Mouse (Mus musculus): Measurements from ENCODE around the gene Lrpprc. TPM values are rescaled to one million over a fixed set of nuclear protein-coding genes. Genes with fewer than 3 reads are reported as not detected.

Lrpprc gene
- polyA plus RNA-seq, 1 experiment from 2014 or later = 68.2 TPM

DNA sequence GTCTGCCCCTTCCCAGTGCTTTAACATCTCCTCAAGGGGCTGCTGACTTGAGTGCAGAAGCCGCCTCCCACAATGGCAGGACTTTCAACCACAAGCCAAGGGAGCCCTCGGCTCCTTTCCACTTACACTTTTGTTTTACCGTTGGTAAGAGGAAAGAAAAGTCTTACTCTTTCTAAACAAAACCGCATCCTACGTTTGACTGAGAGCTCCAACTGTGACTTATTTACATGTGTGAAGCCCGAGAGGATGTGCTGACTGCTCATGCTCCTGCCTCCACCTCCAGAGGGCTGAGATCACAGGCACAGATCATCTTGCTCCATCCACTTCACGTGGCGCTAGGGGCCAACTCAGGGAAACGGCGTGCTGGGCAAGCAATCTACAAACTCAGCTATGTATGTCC, 32.2 kb downstream of the Lrpprc start:
- no peak overlapping the region for H3K9ac ChIP-seq
- H3K4me1 ChIP-seq = peaks cover 9% of the 10 kb centered on the region
- H3K27me3 ChIP-seq (replicated peaks) = no peaks in the 10 kb centered on the region
- no peak overlapping the region for H3K4me2 ChIP-seq
- 73% methylated on average over 10 of the region's 10 CpGs for WGBS (ENCODE audit: insufficient replicate concordance)
- no peak for ATAC-seq
- no peak overlapping the region for H3K27ac ChIP-seq
- no peak overlapping the region for H3K4me3 ChIP-seq
- peaks cover 79% of the 10 kb centered on the region for H3K36me3 ChIP-seq
- no peaks in the 10 kb centered on the region for H3K9me3 ChIP-seq (replicated peaks)

DNA sequence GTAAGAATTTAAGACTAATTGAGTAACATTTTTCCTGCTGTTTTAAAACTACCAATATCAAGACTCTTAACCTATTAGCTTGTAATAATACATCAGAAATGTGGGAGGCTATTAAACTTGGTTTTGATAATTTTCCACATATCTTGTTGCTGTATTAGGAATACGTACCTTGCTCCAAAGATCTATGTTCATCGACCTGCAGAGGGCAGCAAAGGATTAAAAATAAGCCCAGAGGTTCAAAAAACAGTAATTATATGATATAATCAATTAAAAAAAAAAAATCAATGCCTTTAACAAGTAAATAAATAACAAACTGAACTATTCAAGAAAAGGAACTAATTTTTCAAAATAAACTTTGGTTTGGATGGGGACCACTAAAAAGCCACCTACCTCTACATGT, 34.5 kb downstream of the Lrpprc start:
- H3K4me2 ChIP-seq = no peak overlapping the region
- ATAC-seq = no peak
- H3K27ac ChIP-seq = no peak overlapping the region
- H3K4me1 ChIP-seq = peaks cover 9% of the 10 kb centered on the region
- H3K4me3 ChIP-seq = no peak overlapping the region
- H3K36me3 ChIP-seq = peaks cover 73% of the 10 kb centered on the region
- no peak overlapping the region for H3K9ac ChIP-seq
- H3K27me3 ChIP-seq (replicated peaks) = no peaks in the 10 kb centered on the region
- 65% methylated on average over 2 of the region's 2 CpGs for WGBS (ENCODE audit: insufficient replicate concordance)
- H3K9me3 ChIP-seq (replicated peaks) = no peaks in the 10 kb centered on the region

DNA sequence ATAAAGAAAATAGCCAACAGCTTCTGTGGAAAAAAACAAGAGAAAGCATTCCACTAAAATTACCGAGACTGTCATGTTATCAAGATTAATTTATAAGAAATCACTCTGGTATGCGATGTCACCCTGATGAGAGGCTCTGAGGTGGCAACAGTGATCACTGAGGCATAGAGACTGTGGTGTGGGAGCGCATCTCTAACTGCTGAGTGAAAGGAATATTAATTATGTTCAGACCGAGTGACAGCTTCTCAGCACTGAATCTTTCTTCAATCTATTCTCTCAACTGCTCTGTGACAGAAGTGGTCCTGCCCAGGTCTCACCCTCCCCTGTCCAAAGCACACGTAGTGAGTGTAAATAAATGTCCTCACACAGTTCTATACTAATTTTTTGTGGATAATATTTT, 37.1 kb downstream of the Lrpprc start:
- no peaks in the 10 kb centered on the region for H3K9me3 ChIP-seq (replicated peaks)
- WGBS (ENCODE audit: insufficient replicate concordance) = 77% methylated on average over 5 of the region's 5 CpGs
- H3K27ac ChIP-seq = no peak overlapping the region
- H3K4me2 ChIP-seq = no peak overlapping the region
- peaks cover 75% of the 10 kb centered on the region for H3K36me3 ChIP-seq
- H3K4me1 ChIP-seq = peaks cover 9% of the 10 kb centered on the region
- H3K27me3 ChIP-seq (replicated peaks) = no peaks in the 10 kb centered on the region
- no peak overlapping the region for H3K9ac ChIP-seq
- ATAC-seq = no peak
- no peak overlapping the region for H3K4me3 ChIP-seq

DNA sequence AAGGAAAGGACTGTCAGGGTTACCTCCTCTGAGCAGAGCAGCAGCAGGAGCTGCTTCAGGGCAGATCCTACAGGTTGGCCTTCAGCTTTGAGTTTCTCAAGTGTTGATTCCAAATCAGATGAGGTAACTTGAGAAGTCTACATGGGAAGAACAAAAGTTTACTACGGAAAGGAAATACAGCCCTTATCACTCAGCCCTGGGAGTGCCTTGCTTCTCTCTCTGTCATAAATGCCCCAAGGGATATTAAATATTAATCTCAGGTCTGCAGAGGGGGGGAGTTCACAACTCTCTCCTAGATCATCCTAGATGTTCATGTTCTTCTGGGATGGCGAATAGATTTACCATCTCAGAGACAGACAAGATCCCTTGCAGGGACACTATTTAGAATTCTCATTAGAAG, 38.3 kb downstream of the Lrpprc start:
- no peak overlapping the region for H3K4me3 ChIP-seq
- no peak overlapping the region for H3K4me2 ChIP-seq
- WGBS (ENCODE audit: insufficient replicate concordance) = 70% methylated on average over 2 of the region's 2 CpGs
- peaks cover 74% of the 10 kb centered on the region for H3K36me3 ChIP-seq
- H3K9me3 ChIP-seq (replicated peaks) = no peaks in the 10 kb centered on the region
- ATAC-seq = no peak
- H3K9ac ChIP-seq = no peak overlapping the region
- H3K27ac ChIP-seq = no peak overlapping the region
- peaks cover 9% of the 10 kb centered on the region for H3K4me1 ChIP-seq
- no peaks in the 10 kb centered on the region for H3K27me3 ChIP-seq (replicated peaks)

DNA sequence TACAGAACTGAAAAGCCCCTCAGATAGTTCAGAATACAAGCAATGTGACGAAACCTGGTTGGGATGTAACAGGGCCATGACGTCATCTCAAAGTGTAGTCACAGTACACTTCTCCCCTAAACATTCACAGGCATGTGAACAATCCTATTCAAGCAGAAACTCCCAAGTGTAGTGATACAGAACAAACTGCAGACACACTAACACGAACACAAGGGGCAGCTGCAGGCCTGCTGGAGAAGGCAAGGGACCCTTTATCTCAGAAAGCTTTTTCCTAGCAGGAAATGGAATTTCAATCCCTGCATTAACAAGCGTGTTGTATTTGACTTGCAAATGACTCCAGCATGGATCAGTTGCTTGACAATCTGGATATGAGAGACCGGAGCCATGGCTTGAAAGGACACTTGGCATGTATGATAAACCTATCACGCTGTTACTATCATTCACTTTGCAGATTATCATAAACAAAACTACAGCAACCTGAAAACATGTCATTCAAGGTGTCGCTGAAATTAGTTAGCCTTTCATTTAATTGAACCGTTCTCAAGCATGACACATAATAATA, 38.9 kb downstream of the Lrpprc start:
- no peak overlapping the region for H3K4me2 ChIP-seq
- H3K4me3 ChIP-seq = no peak overlapping the region
- no peaks in the 10 kb centered on the region for H3K9me3 ChIP-seq (replicated peaks)
- ATAC-seq = no peak
- H3K27ac ChIP-seq = no peak overlapping the region
- H3K27me3 ChIP-seq (replicated peaks) = no peaks in the 10 kb centered on the region
- H3K4me1 ChIP-seq = peaks cover 9% of the 10 kb centered on the region
- peaks cover 76% of the 10 kb centered on the region for H3K36me3 ChIP-seq
- 80% methylated on average over 8 of the region's 8 CpGs for WGBS (ENCODE audit: insufficient replicate concordance)
- no peak overlapping the region for H3K9ac ChIP-seq

DNA sequence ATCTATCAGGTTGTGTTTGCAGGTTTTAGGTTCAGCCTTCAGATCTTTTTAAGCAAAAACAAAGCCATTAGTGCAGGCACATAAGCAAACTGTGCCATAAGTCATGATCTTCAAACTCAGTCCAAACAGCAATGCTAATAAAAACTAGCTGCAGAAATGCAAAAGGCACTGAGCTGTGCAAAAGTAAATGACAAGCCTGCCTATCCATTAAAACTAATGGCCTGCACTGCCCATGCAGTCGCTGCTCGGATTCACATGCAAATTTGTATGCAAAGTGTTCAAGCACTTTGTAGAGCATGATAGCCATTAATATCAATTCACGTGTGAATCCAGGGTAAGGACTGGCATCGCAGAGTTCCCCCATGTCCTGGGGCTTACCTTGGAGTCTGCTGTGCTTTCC, 40.5 kb downstream of the Lrpprc start:
- peaks cover 7% of the 10 kb centered on the region for H3K4me1 ChIP-seq
- ATAC-seq = no peak
- 84% methylated on average over 4 of the region's 4 CpGs for WGBS (ENCODE audit: insufficient replicate concordance)
- no peak overlapping the region for H3K27ac ChIP-seq
- no peak overlapping the region for H3K4me3 ChIP-seq
- peaks cover 77% of the 10 kb centered on the region for H3K36me3 ChIP-seq
- no peak overlapping the region for H3K9ac ChIP-seq
- no peak overlapping the region for H3K4me2 ChIP-seq
- H3K9me3 ChIP-seq (replicated peaks) = no peaks in the 10 kb centered on the region
- H3K27me3 ChIP-seq (replicated peaks) = no peaks in the 10 kb centered on the region

DNA sequence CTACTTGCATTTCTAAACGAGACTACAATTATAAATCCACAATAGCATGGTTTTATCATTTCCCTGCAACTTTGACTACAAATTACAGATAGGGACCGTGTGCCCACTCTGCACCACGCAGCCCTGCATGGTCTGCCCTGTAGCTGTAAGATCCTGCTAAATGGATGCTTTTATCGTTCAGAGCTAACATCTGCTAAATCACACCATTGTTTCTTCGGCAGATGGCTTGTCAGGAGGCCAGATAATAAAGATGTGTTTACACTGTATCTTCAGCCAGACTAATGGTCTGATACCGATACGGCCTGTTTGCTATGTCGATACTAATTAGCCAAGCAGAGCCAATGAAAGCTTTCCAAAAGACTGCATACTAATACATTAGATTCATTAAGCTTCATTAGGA, 41.3 kb downstream of the Lrpprc start:
- no peak overlapping the region for H3K4me2 ChIP-seq
- ATAC-seq = no peak
- peaks cover under 1% of the 10 kb centered on the region for H3K4me1 ChIP-seq
- no peaks in the 10 kb centered on the region for H3K27me3 ChIP-seq (replicated peaks)
- no peak overlapping the region for H3K4me3 ChIP-seq
- H3K9ac ChIP-seq = no peak overlapping the region
- 75% methylated on average over 8 of the region's 8 CpGs for WGBS (ENCODE audit: insufficient replicate concordance)
- no peak overlapping the region for H3K27ac ChIP-seq
- H3K36me3 ChIP-seq = peaks cover 79% of the 10 kb centered on the region
- no peaks in the 10 kb centered on the region for H3K9me3 ChIP-seq (replicated peaks)

DNA sequence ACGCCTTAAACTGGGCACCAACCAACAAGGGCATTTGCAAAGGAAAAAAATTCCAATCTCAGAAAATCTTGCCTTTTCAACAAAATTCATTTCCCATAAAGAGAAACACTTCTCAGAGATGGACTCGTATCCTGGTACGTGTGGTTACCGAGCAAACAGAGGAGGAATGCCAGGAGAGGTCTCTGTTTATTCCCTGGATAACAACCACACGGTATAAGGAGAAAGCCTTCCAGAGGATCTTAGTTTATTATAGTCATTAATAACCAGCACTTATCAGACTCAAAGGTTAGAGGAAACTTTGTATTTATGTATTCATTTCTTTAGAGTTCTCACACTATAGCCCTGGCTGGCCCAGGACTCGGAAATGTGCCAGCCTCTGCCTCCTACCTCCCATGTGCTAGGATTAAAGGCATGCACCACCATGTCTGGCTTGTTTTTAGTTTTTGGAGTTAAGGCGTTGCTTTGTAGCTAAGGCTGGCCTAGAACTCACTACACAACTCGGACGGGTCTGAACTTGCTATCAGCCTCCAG, 42.4 kb downstream of the Lrpprc start:
- Histone ChIP-seq H3K4me1 (0 out of 2 replicates have a peak, but pooled peaks cover 2% of the 10 kb centered on the region), H3K9ac (no peak overlapping the region), H3K36me3 (peaks cover 69% of the 10 kb centered on the region), H3K9me3 (replicated peaks) (no peaks in the 10 kb centered on the region), H3K4me3 (no peak overlapping the region), H3K27ac (no peak overlapping the region), H3K27me3 (replicated peaks) (no peaks in the 10 kb centered on the region), H3K4me2 (no peak overlapping the region)
- WGBS (ENCODE audit: insufficient replicate concordance) = 78% methylated on average over 9 of the region's 9 CpGs
- ATAC-seq = no peak

DNA sequence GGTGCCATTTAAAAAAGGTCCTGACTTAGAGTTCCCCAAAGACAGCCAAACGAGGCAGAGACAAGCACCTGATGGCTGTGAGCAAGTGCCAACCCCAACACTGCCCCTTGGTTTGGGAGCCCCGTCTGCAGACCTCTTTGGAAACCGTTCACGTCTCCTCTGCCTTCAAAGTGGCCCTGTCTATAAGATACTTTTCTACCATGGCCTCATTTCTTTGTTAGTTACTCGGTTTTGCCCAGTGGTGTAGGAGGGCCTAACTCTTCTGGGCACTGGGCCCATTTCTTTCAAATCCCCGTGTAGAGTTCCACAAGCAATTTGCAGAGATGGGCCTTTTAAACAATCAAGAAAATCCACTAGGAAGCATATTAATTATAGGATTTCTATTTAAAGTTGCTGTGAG, 43.4 kb downstream of the Lrpprc start:
- Histone ChIP-seq H3K36me3 (peaks cover 64% of the 10 kb centered on the region), H3K27ac (no peak overlapping the region), H3K27me3 (replicated peaks) (no peaks in the 10 kb centered on the region), H3K4me3 (no peak overlapping the region), H3K9me3 (replicated peaks) (no peaks in the 10 kb centered on the region), H3K4me2 (no peak overlapping the region), H3K9ac (no peak overlapping the region), H3K4me1 (0 out of 2 replicates have a peak, but pooled peaks cover 4% of the 10 kb centered on the region)
- 78% methylated on average over 6 of the region's 6 CpGs for WGBS (ENCODE audit: insufficient replicate concordance)
- no peak for ATAC-seq

DNA sequence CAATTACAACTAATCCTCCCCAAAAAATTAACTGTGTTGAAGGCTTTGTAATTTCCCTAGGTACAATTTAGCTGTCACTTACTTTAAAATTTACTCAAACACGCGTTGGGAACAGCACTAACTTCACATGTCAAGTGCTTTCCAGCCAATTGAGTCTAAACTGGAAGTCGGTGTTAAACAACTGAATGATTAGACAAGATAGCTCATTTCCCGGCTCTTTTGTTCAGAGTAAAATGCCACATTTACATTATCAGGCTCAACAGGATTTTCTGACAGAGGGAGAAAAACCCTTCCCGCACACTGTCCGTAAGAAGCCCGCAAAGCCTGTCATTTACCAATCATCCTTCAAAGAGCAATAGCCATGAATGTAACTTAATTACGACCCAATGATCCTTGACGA, 45.6 kb downstream of the Lrpprc start:
- ATAC-seq = no peak
- 80% methylated on average over 9 of the region's 9 CpGs for WGBS (ENCODE audit: insufficient replicate concordance)
- Histone ChIP-seq H3K9ac (no peak overlapping the region), H3K27me3 (replicated peaks) (no peaks in the 10 kb centered on the region), H3K4me1 (0 out of 2 replicates have a peak, but pooled peaks cover 4% of the 10 kb centered on the region), H3K9me3 (replicated peaks) (no peaks in the 10 kb centered on the region), H3K27ac (no peak overlapping the region), H3K4me3 (no peak overlapping the region), H3K36me3 (peaks cover 54% of the 10 kb centered on the region), H3K4me2 (no peak overlapping the region)

DNA sequence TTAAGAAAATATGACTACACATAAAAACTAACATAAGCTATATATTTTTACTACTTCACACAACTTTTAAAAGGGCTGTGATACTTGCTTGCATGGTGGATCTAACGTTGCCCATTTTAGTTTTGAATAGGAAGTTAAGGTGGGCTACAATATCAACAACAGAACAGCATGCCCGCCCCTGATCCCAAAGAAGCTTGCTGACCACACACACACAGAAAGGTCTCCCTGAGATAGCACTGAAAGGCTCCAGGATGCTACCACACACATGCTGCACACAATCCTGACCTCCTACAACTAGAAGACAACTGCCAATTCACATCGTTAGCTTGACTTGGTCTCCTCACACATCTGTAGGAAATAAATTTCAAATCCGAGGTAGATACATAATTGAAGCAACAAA, 46.3 kb downstream of the Lrpprc start:
- Histone ChIP-seq H3K27ac (no peak overlapping the region), H3K27me3 (replicated peaks) (no peaks in the 10 kb centered on the region), H3K9me3 (replicated peaks) (no peaks in the 10 kb centered on the region), H3K9ac (no peak overlapping the region), H3K4me2 (no peak overlapping the region), H3K36me3 (peaks cover 53% of the 10 kb centered on the region), H3K4me3 (no peak overlapping the region), H3K4me1 (0 out of 2 replicates have a peak, but pooled peaks cover 4% of the 10 kb centered on the region)
- ATAC-seq = no peak
- 70% methylated on average over 4 of the region's 4 CpGs for WGBS (ENCODE audit: insufficient replicate concordance)

DNA sequence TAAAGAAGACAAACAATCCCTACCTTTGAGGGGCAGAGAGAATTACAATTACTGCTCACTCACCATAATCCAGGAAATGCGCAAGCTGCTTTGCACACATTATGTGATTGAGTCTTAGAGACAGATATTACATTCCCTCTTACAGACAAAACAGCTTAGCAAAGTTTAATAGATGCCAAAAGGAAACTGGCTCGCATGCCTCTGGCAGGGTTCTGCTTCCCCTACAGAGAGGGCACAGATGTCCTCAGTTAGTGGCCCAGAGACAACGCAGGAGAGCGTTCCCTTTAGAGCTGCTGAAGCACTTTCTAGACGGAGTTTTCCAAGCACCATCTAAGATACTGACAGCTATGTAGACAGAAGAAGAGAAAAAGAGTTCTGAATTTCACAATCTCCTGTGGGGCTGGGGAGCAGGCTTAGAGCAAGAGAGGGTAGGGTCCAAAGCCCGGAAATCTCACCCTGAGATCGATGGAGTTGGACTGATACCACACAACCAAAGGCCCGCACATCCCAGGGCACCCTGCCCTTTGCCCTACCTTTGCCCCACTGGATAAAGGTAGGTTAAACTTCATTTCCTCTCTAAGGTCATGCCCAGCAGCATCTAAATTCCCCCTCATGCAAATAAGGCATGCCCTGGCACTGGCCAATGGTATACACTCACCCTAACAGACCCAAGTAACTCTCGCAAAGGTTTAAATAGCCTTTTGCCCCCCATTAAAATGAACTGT, 52.4 kb downstream of the Lrpprc start:
- H3K9ac ChIP-seq = no peak overlapping the region
- peak overlapping the region; percentile 58; the same call in 1 of the 2 replicates for H3K27ac ChIP-seq
- peaks cover 14% of the 10 kb centered on the region for H3K4me1 ChIP-seq
- 87% methylated on average over 9 of the region's 9 CpGs for WGBS (ENCODE audit: insufficient replicate concordance)
- peaks cover 60% of the 10 kb centered on the region for H3K36me3 ChIP-seq
- no peak overlapping the region for H3K4me3 ChIP-seq
- no peaks in the 10 kb centered on the region for H3K27me3 ChIP-seq (replicated peaks)
- peak; percentile 77 for ATAC-seq
- no peak overlapping the region for H3K4me2 ChIP-seq
- no peaks in the 10 kb centered on the region for H3K9me3 ChIP-seq (replicated peaks)

Data from liver, embryonic 12.5 days (tissue).